Mouse (Mus musculus): ENCODE results near the gene Cirbp.
A peak's percentile ranks its signal among the peaks of the same experiment; 100 is the strongest.

Cirbp gene

DNA sequence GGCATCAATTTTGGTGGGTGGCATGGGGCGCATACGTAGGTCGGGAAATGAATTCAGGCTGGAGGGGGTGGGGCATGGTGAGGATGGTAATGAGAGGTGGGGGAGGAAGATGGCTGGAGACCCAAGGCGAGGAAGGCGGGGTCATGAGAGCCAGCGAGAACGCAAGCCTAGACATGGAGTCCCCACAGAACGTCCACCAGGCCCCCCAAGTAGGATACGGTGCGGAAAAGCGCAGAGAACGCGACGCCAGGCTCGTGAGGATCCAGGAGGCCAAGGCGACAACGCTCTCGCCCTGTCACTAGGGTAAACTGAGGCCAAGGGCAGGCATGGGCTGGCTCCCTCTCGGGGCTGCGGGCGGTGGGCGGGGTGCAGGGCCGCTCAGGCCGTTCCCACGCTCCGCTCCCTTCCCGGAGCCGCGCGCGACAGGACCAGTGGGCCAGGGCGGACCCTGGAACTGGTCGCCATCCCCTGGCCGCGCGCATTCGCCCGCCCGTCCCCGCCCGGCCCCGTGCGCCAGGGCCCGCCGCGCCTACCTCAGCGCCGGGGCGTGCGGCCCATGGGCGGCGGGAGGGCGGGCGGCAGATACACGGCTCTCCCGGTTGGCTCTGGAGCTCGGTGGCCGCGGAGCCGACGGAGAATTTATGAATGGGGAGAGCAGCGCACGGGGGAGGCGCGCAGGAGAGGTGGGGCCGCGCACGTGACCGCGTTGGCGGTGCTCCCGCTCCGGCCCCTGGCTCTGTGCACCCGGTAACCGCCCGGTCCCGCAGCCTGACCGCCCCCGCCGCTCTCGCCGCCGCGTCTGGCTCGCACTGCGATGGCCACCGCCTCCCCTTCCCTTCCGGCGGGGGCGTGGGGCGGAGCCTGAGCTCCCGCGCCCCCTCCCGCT is 27.0 kb upstream of the Cirbp start, which contains the start of gene Atp5d:
Gene Atp5d (plus strand): TSS at position 80 of the 886 bp plus-strand sequence.
- peak; percentile 76 for DNase-seq

DNA sequence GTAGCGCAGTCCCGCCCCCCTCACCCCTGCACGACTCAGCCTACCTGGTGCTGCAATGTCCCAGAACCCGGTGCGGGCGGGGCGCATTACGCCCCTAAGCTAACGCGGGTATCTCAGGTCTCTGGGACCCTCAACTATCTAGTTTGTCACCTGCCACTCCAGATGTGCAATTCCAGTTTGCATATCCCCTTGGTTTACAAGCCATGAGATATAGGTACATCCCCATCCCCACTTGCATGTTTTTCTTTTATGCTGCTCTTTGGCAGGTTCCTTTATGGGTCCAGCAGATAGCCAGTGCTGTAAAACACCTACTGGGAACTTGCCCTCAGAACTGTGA is 26.4 kb upstream of the Cirbp start:
- no peak for DNase-seq

DNA sequence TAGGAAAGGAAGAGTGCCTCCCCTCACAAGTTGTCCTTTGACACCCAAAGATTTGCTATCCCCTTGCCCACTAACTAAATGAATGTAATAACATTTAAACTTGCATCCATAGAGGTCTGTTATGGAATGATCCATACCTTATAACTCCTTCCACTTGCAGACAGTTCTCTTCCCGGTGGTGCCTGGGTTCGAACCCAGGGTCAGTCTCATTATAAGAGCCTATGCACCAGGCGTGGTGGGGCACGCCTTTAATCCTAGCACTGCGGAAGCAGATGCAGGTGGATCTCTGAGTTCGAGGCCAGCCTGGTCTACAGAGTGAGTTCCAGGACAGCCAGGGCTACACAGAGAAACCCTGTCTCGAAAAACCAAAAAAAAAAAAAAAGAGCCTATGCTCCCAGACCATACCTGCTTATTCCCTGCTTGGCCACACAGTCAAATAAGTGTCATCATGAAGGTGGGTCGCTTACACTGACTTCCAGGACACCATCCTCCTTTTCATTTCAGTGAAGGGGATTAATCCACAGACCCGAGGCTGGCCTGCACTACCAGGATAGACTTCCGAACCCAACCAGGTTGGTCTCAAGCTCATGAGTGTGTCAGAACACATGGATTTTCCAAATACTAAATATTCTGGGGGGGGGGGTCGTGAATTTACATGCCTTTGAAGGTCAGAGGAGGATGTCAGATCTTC is 25.7 kb upstream of the Cirbp start:
- DNase-seq, result no peak

DNA sequence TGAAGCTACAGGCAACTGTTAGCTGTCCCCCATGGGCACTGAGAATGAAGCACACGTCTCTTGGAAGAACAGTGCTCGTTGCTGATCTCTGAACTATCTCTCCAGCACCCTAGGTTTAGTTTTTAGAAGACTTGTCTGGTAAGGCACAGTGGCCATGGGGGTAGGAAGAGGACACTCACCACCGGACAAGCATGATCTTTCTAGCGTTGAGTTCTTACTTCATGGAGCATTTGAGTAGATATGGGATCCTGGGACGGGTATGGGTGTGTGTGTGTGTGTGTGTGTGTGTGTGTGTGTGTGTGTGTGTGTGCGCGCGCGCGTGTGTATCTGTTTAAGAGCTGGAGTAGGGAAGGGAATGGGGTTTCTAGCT is 25.1 kb upstream of the Cirbp start, which contains the start of gene Cbarp:
Gene Cbarp (minus strand): TSS at position 170 of the 370 bp plus-strand sequence.
- no peak for DNase-seq

DNA sequence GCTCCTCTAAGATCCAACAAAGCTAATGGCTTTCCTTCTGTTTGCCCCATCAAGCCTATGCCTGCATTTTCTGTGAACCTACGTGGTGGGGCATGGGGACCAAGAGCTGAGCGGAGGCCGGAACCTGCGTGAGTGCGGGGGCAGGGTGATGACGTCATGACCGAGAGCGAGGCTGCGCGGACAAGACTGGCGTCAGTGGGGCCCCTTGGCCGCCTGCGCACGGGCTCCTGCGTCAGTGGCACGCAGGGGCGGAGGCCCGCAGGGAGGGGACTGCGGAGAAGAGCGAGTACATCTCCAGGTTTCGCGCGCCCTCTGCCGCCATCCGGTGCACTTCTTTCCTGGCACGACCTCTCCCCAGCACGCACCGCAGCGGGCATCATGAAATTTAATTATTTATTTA is 24.5 kb upstream of the Cirbp start:
- DNase-seq, result peak; percentile 97

DNA sequence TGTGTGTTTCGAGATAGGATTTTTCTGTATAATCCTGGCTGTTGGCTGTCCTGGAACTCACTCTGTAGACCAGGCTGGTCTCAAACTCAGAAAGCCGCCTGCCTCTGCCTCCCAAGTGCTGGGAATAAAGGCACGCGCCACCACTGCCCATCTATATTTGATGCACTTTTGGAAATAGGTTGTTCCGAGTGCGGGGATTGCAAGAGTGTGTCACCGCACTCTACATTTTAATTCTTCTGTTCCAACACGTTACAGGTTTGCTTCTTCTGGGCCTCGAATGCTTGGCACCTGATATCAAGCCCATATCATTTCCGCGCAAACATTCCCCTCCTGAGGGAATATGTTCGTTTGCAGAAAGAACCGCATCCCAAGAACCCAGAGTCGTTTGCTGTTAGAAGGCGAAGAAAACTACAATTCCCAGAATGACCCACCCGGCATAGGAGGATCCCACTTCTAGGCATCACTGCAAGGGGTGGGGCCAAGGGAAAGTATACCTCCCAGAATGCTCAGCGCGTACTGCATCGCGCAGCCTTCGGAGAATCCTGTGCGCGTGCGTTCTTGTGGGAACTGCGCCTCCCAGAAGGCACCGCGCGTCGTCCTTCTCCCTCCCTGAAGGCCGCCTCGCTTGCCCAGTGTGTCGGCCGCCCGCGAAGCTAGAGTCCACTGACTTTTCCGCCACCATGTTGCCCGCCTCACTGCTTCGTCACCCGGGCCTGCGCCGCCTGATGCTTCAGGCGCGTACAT is 23.8 kb upstream of the Cirbp start:
- DNase-seq, result peak; percentile 97

DNA sequence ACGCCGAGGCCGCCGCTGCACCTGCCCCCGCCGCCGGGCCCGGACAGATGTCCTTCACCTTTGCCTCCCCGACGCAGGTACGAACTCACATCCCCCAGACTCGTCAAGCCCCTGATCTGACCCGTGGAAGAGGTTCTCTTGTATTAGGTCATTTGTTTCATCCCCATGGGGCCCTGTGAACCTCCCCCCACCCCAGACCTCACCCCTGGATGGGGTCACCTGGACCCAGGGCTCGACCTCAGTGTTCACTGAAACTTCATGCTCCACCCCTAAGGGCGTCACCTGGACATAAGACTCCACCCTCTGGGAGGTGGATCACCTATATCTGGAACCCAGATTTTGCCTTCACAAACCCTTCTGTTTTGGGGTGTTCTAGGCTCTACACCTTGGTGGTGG is 23.3 kb upstream of the Cirbp start:
- peak; percentile 76 for DNase-seq

DNA sequence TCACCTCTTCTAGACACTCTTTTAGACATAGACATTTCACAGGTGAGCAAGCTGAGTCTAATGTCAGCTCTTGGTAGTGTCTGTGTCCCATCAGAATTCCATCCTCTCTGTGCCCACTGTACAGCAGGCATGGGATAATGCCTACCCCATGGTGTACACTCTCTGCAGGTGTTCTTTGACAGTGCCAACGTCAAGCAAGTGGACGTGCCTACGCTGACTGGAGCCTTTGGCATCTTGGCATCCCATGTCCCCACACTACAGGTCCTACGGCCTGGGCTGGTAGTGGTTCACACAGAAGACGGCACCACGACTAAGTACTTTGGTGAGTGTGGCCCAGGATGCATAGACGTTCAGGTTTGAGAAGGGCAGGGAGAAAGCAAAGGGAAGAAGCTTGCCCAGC is 22.1 kb upstream of the Cirbp start:
- no peak for DNase-seq

DNA sequence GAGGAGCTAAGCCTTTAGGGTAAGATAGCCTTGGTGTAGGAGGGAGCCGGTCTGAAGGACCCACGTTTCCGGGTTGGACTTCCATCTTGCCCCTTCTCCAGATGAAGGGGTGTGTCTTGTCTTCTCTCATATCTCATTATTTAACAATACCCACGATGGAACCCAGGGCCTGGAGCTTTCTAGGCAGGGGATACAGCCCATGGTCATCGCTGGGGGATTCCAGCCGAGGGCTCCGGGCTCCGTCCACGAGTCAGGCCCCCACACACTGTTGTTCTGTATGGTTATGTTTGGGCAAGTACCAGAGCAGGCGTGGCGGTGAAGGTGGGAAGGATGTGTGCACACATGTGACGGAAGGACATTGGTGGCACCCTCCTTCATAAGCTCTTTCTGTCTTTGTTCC is 21.6 kb upstream of the Cirbp start:
- DNase-seq, result no peak

DNA sequence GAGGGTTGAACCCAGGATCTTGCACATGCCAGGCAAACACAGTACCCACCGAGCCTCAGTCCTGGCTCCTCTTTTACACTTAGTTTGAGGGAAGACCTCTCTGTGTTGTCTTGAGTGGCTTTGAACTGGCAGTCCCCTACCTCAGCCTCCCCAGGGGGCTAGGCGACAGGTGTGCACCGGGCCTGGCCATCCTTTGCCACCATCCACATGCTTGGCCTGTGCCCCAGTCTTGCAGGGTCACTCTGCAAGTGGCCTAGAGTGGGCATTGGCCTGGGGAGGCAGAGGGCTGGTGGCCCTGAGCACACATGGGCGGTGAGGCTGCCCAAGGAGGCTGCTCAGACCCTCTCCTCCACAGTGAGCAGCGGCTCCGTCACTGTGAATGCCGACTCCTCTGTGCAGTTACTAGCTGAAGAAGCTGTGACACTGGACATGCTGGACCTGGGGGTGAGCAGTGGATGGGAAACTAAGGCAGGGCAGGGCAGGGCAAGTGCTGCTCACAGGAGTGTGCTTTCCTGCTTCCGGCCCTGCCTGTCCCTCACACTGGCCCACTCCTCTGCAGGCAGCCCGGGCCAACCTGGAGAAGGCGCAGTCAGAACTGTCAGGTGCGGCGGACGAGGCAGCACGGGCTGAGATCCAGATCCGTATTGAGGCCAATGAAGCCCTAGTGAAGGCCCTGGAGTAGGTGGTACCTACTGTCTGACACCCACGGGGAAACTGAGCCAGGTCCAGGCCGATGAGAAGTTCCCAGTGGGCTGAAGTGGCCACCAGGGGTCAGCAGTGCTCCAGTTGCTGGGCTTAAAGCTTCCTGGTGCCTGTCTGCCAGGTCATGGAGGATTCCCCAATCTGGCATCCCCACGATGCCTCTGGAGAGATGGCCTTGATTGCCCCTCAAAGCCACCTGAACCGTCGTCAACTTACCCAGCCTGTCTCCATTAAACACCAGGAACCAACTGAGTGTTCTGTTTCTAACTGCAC is 20.6 kb upstream of the Cirbp start:
- peak; percentile 81 for DNase-seq

DNA sequence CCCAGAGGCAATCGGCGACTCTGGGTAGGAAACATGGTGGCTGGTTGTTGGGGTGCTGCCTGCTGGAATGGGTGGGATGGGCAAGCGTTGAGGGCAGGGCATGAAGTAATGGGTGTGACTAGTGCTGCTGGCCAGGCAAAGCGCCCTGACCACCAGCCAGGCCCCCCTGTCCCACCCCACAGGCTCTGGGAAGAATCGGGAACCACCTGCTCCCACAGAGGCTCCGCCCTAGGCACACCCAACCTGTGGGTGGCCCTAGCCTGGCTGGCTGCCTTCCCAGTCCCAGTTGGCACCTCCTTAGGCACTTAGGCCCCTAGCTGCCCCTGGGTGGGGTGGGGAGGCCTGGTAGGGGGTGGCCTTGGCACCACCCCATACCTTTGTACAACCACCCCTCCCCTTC is 19.9 kb upstream of the Cirbp start:
- peak; percentile 75 for DNase-seq

DNA sequence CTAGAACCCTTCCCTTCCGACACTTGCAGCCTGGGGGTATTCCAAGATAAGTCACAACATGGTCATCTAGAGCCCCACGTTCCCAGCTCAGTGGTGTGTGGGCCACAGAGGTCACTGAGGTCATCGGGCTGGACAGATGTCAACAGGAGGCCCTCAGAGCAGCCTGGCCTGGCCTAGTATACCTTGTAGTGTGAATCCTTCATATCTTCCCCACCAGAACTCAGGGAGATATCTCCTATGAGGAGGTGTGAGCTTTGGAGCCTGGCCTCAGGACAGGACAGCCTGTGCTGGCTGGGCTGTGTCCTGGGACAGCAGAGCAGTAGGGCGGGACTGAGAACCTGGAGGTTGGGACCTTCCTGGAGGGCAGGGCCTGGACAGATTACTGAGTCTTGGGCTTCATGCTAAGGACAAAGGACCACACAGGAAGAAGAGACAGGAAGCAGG is 19.2 kb upstream of the Cirbp start:
- DNase-seq, result no peak

DNA sequence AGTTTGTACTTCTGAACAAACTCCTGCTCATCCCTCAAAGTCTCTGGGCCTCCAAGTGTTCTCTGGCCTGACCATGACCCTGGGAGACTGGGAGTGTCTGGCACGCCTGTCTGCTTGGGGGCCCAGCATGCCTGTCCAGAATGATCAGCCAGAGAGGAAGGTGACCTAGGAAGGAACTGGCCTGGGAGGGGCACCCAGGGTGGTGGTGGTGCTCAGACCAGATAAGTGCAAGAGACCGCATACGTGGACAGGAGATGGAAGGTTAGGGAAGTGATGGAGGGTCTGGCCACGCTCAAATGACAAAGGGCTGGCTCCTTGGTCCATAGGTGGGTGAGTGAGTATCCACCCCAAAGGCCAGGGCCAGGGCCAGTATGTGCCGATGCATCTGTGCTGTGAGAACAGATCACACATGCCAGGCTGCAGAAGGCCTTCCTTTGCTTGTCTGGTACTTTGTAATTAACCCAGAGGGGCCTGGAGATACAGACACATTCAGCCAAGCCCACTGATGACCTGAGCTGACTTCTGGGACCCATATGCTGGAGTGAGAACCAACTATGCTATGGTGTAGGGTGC is 18.6 kb upstream of the Cirbp start:
- peak; percentile 76 for DNase-seq

DNA sequence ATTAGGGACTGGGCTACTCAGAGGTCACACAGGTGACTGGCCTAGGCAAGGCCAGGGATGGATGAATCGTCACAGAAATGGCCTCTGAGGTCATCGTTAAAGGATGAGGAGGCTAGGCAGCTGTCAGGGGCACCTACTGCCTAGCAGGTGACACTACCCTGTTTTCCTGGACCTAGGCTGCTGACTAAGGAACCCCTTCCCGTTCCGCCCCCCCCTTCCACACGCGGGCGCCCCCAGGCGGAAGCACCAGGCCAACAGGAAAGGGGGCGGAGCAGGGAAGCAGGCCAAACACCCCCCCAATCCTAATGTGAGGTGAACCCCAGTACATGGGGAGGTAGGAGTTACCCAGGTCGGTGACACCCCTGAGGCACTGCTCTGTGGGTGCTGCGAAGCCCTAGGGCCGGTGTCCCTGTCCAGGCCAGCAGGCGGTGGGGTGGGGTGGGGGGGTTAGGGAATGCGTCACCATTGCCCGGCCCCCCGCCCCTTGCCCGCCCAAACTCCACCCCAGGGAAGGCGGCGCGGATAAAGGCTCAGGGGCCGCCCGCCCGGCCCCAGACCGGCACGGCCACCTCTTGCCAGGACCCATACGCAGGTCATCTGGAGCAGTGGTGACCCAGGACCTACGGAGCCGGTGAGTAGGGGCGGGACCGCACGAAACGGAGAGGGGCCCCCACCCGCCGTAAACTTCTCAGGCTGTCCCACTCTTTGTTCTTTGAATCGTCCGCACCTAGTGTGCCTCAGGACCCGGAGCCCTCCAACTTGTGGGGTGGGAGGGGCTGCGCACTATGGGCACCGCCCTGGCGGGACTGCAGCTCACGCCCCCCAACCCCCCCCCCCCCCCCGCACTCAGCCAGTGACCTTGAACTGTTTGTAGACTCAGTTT is 17.8 kb upstream of the Cirbp start, which contains the start of gene Midn:
Gene Midn (plus strand): TSS at position 554 of the 883 bp plus-strand sequence.
- DNase-seq, result peak; percentile 88

DNA sequence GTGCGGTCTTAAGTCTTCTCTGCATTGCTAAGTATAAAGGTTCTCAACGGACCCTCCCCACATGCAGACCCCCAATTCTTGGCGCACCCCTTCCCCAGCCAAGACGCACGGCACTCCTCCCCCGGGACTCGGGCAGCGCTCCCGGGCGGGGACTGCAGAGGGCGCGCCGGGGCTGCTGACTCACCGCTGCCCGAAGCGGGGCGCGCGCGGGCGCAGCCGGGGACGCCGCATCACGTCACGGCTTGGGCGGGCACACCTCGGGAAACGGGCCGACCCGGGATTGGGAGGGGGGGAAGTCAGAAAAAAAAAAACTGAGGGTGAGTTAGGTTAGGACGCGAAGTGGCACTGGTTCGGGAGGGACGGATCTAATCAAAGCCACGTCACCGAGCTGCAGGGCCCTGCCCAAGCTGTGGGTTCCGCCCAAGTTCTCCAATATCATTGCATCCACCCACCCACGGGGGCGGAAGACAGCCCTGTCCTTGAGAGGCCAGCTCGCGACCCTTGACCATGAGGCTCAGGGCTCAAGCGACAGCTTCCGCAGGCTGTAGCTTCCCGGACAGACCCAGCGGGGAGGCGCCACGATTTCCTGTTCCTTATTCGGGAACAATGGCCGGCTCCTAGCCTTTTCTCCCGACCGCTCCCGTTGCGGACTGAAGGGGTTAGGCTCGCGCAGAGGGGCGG is 17.0 kb upstream of the Cirbp start:
- DNase-seq, result peak; percentile 93

DNA sequence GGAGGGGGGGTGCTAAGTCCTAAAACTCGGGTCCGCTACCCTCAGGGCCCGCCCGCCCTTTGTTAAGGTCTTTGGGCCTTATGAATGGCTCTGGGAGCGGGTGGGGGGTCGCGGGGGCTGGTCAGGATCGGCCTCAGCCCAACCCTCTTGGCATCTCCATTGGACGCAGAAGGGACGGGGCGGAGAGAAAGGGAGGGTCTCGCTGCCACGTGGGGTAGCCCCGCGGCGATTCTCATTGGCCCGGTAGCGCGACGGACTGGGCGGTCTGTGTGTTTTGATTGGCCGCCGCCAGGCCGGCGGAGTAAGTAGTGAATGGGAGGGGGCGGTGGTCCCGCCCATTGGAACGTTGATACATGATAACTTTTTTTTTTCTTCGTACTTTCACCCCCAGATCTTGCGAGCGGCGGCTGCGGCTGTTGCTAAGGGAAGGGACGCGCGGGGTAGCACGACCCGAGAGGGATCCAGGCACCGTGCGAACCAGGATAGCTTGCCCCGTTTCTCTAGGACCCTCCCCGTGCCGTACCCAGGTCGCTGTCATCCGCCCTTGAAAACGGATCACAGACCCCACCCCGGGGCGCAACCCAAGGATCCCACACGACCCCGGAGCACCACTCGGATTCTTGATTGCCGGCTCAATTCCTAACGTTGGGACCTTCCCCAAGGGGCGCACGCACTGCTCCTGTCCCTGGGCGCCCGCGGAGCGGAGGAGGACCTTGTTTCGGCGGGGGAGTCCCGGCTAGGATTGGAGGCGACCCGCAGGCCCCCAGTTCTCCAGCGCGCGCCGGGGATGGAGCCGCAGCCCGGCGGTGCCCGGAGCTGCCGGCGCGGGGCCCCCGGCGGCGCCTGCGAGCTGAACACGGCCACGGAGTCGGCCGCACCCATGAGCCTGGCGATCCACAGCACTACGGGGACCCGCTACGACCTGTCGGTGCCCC is 16.2 kb upstream of the Cirbp start:
- DNase-seq, result peak; percentile 97

DNA sequence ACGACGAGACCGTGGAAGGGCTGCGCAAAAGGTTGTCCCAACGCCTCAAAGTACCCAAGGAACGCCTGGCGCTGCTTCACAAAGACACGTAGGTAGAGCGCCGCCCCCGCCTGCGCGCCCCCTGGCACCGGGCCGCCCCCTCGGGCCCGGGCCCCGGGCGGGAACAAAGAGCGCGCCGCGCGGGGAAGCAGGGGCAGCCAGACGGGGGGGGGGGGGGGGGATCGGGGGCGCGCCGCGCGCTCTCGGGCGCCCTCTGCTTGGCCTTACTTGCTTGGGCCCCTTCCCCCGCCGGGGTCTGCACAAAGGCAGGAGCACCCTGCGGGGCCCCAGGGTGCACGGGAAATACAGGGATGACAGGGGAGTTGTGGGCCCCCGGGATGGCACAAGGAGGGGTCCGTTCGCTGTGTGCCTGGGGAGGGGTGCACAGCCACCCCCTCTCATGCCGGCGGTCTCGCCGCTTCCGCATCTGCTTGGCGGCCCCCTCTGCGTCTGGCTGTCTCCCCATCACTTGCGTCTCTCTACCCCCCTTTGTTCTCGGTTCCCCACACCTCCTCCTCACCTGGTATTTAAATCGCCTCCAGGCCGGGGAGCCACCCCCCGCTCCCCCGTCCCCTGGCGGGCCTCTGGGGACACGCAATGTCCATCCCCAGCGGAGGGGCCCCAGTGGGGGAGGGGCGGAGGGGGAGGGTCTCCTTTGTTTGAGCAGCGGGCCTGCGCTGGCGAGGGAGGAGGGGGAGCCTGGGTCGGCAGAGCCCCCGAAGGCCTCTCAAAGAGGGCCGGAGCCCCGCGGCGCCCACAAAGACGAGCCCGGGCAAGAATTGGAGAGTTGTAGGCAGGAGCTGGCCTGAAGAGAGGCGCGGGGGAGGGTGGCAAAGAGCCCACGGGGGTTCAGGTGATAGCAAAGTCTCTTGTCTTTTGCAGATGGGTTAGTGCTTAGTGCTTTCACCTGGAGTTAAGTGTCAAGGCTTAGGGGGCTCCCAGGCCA is 15.3 kb upstream of the Cirbp start:
- DNase-seq, result peak; percentile 68

All from liver (tissue).